Mouse (Mus musculus) frontal cortex, postnatal 36 days (tissue): Measurements from ENCODE around the gene Dnajb2.

ENCODE experiments used
- DNase-seq, 2 experiments: peaks; one replicate each; pipeline ENCODE4 v3.0.0; 2022; ENCODE audit warnings: low spot score in 2 of 2

The Dnajb2 gene

GRCm38 (mm10) chr1:75236117-75237050 is at the start of gene Dnajb2:
Gene Dnajb2, plus strand, starts transcription at chr1:75236406.
- peak; percentile 82 to 83 for DNase-seq

GRCm38 (mm10) chr1:75187126-75187525 is 49.1 kb upstream of the Dnajb2 start:
- no peak for DNase-seq

DNA sequence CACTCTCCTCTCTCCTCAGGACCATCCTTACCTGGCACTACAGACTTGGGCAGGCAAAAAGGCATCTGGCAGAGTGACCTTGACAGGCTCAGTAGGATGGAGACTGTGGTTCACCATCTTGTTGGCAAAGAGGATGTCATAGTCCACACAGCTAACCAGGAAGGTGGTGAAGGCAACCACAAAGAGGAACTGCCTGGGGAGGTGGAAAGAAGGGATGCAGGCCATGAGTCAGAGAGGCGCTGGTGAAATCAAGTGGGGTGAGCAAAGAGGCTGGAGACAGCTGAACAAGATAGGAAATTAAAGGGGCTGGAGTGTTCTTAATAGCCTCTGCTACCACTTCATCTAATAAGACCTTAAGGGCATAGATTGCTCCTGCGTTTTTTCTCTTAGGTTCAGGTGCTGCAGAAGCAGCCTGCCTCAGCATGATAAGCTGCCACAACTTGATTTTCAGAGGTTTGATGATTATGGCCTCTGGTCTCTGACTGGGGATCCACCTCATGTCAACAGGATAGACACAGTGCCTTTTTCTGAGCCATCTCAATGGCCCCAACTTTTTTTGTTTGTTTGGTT is 48.2 kb upstream of the Dnajb2 start:
- DNase-seq, result no peak

DNA sequence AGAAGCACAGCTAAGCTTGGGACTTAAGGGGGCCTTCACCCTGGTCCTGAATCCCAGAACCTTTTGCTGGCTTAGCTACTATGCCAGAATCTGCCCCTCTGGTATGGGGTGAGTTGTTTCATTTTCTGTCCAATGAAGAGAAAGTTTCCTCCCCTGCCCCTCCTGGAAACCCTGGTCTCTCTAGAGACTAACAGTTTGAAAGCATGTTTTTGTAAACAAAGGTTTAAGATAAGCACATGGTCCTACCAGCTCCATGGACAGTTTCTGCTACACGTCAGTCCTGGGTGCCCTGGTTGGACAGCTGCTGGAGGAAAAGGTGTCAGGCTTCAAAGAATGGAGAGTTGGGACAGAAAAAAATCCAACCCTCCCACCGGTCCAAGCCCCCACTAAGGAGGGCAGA is 45.6 kb upstream of the Dnajb2 start:
- no peak for DNase-seq

DNA sequence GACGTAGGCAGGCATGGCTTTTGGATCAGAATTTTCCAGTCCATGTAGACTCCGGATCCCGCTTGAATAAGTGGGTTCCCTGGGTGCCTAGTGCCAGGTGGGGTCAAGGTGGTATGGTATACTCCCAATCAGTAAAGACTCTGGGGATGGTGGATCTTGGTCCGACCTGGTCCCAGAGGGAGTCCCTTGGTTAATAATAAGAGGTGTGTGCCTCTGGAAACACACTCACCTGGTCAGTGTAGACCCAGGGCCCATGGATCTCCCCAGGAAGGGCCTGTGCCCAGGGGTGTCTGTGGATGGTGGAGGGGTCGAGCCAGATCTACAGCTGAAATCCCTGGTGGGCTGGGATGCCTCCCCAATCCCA is 45.0 kb upstream of the Dnajb2 start:
- DNase-seq, result no peak

DNA sequence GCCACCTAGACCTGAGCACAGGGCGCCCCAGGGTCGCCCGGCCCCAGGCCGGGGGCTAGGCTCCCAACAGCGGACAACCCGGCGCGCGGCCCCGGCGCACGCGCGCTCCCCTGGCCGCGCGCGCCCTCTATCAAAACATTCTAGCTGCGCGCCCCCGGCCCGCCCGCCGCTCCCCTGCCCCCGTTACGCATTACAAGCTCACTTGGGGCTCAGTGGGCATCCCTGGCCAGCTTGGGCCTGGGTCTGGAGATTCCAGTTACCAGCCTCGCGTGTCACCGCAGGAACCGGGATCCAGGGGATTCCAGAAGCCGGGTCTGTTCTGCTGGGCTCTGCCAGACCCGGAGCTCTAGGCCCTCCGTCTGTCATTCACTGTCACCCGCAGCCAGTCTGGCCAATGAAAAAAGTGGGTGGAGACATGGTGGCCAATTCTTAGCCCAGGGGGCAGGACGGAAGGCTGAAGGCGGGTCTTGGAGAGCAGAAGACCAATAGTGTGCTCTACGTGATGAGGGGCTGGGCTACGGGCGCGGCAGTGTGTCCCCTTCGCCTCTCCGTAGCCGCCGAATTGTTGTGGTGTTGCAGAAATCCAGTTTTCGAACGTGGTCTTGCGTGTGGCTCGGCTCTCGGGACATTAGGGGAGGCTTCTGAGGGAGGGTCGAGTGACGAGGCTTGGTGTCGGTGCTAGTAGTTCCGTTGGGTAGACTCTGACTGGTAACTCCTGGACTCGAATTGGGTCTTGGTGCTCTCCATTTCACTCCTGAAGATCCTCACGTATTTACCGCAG is 44.4 kb upstream of the Dnajb2 start, which contains the start of the genes Ankzf1 and Atg9a:
Ankzf1 (plus strand) TSS at position 530 of the 781 bp plus-strand sequence.
Atg9a (minus strand) TSS at position 575 of the 781 bp plus-strand sequence.
- peak; percentile 94 to 96 for DNase-seq

- DNase-seq, result peak in 1 of 2 experiments; percentile 41
These were observed 43.8 kb upstream of the Dnajb2 start for GRCm38 (mm10) chr1:75192452-75192851.

- DNase-seq, result no peak
These were observed 35.0 kb upstream of the Dnajb2 start for GRCm38 (mm10) chr1:75201236-75201635.

DNA sequence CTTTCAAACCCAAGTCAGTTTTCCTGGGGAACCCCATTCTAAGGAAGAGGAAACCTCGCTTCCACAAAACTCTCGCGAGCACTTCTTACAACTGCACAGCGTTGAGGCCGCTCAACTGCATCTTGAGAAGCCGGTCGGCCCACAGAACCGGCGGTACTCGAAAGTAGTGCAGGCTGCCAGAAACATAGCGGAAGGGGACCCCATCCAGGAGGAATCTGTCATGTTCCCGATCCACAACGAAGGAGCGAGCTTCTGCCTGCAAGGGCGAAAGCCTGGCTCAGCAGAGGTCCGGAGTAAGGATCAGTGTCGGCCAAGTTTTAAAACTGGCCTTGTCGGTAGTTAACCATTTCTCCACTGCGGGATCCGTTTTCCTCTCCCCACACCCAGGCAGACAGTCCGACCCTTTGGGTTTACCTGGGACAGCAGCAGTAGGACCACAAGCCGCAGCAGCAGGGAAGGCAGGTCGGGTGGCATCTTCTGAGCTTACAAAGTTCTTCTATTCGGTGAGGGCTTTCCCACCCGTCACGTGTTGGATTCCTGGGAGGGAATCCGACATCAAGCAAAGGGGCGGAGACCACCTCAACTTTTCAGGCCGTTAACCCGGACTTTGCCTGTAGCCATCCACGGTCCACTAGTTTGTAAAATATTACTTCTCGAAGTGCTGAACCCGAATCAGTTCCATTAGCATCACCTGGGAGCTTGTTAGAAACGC is 27.1 kb upstream of the Dnajb2 start:
- DNase-seq, result no peak

GRCm38 (mm10) chr1:75210136-75211087 is 25.8 kb upstream of the Dnajb2 start, which contains the start of the genes Glb1l and Stk16:
Gene Glb1l, minus strand, starts transcription at chr1:75210813.
Gene Stk16, plus strand, starts transcription at chr1:75210838.
- peak; percentile 96 to 98 for DNase-seq

GRCm38 (mm10) chr1:75211141-75211708 is 25.0 kb upstream of the Dnajb2 start:
- no peak for DNase-seq

- no peak for DNase-seq
These were observed 23.7 kb upstream of the Dnajb2 start for GRCm38 (mm10) chr1:75212542-75212941.

DNA sequence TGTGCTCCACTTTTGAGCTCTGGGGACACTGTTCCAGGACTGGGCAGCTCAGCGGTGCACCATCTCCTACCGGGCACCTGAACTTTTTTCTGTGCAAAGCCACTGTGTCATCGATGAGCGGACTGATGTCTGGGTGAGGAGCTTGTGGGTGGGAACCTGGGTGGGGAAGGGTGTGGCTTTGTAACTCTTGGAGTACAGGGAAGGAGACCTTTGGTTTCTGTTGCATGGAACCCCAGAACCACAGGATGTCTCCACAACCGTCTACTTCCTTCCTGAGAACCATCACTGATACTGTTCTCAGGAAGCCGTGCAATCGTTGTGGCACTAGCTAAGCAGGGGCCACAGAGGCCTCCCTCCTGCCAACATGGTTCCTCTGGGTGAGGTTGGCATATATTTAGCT is 23.1 kb upstream of the Dnajb2 start:
- no peak for DNase-seq

DNA sequence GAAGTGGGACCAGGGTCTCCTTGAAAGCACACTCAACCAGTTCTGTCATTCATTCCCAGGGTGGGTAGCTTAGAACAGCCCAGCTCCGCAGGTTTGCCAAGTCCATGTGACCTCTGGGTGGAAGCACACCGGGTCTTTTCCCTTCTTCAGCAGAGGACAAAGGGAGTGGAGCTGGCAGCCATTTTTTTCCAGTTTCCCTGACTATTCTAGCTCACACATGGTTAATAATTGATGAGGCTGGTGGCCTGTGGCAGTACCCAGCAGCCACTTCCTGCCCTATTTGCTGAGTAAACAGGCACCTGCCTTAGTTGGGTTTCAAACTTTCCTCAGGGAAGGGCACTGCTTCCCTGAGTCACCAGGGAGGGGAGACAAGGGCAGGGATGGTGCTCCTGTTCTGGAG is 21.8 kb upstream of the Dnajb2 start:
- no peak for DNase-seq

DNA sequence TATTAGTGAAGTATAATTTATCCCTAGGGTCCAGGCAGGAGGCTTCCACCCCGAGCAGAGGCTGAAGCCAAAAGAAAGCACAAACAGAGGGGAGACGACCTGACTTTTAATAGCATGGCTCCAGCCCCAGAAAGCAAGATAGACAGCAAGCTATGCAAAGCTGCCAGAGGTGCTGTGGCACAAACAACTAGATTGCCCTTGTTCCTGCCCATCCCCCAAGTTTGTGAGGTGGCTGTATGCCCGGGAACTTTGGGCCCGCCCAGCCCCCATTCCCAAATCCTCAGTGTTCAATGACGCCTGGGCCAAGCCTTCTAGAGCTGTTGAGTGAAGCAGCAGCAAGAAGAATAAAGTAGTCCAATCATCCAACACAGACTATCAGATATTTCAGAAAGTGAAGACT is 21.3 kb upstream of the Dnajb2 start:
- peak; percentile 68 to 75 for DNase-seq

GRCm38 (mm10) chr1:75215785-75216184 is 20.4 kb upstream of the Dnajb2 start:
- DNase-seq, result no peak

DNA sequence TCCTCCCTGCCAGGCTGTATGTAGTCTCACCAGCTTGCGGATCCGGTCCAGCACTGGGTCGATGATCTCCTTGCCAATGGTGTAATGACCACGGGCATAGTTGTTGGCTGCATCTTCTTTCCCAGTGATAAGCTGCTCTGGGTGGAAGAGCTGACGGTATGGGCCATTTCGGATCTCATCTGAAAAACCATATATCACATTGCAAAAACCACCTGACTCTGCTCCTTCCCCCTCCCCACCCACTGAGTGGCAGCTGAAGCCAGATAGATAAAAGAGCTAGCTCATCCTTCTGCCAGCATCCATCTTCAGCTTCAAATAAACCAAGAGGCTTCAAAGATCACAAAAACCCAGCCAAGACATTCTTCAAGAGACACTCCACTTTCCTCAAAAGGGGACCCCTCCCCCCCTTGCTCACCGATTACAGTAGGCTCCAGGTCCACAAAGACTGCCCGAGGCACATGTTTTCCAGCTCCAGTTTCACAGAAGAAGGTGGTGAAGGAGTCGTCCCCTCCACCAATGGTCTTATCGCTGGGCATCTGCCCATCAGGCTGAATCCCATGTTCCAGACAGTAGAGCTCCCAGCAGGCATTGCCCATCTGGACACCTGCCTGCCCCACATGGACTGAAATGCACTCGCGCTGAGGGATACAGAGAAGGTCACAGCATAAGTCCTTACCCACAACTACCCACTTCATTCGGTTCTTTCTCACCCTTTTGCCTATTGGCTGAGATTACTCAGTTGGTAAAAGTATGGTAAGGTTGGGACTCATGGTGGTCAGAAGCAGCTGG is 19.2 kb upstream of the Dnajb2 start:
- no peak for DNase-seq

DNA sequence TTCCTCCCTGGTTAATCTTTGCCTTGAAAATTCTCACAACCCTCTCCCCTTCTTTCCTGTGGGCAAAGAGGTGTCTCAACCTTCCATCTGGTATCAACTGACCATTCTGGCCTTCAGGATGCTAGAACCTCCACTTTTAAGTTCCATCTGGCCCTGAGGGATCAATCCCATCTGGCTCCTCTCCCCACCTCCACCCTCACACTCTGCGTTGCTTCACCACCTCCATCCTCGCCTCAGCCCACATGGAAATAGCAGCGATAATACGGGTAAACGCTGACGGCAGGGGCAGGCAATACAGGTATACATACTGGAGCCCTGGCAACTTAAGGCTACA is 18.3 kb upstream of the Dnajb2 start:
- DNase-seq, result peak in 1 of 2 experiments; percentile 51
